Mouse (Mus musculus): Measurements from ENCODE around the gene Heyl. TPM values are rescaled to one million over a fixed set of nuclear protein-coding genes. Genes with fewer than 3 reads are reported as not detected.

Heyl gene
- polyA plus RNA-seq, 1 experiment: 4.3 TPM

DNA sequence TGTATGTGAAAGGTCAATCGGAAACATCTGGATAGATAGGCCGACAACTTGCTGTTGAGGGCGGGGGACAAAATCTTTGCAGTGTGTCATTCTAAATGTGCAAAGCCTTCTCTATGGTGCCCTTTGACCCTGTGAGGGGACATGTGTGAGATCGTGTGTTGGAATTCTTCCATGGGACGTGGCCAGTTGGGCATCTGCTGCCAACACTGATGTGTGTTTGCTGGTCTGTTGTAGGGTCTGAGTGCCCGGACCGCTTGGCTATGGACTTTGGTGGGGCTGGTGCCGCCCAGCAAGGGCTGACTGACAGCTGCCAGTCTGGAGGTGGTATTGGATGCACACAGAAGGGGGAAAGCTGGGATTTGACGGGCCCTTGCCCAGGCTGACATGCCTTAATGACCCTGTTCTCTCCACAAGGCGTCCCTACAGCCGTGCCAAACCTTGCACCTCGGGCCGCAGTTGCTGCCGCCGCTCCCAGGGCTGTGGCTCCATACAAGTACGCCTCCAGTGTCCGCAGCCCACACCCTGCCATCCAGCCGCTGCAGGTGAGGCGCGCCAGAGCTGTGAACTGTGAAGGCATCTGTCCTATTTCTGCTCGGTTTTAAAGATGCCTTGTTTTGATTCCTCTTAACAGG, 62.3 kb downstream of the Heyl start:
- Histone ChIP-seq H3K36me3 (ENCODE audit: control insufficient read depth, insufficient read depth, low read length) (peaks cover 68% of the 10 kb centered on the region), H3K27me3 (ENCODE audit: control insufficient read depth, insufficient read depth, low read length) (no peaks in the 10 kb centered on the region), H3K27ac (ENCODE audit: control insufficient read depth, insufficient read depth, low read length) (no peak overlapping the region), H3K4me1 (replicated peaks; ENCODE audit: control insufficient read depth, insufficient read depth, low read length) (no peaks in the 10 kb centered on the region), H3K4me3 (ENCODE audit: control insufficient read depth, insufficient read depth, low read length) (no peak overlapping the region)
- TF ChIP-seq CTCF (IDR thresholded peaks at IDR 0.05; ENCODE audit: borderline replicate concordance, control insufficient read depth, extremely low read depth, insufficient read depth, low read length, poor library complexity) (no peak), POLR2A (IDR thresholded peaks at IDR 0.05; ENCODE audit: control insufficient read depth, extremely low read depth, insufficient read depth, low read length, poor library complexity) (no peak)
- 95% methylated on average over 21 of the region's 21 CpGs for WGBS
- DNase-seq: no peak

DNA sequence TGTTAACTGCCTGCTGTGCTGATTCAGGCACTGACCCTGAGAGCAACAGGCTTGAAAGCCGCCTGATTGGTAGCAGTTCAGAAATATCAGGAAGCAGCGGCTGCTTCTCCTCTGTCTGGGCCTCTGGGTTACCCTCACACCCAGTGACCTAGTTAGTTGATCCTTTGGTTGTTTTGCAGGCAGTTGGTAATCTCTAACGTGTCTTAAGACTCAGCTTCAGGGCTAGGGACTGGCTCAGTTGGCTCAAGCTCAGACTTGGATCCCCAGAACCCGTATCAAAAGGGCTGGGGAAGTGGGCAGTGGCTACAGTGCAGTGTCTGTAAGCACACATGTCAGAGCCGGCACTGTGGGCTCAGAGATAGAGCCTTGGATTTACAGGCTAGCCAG, 62.8 kb downstream of the Heyl start:
- WGBS: 95% methylated on average over 5 of the region's 5 CpGs
- Histone ChIP-seq H3K4me1 (replicated peaks; ENCODE audit: control insufficient read depth, insufficient read depth, low read length) (no peaks in the 10 kb centered on the region), H3K27me3 (ENCODE audit: control insufficient read depth, insufficient read depth, low read length) (no peaks in the 10 kb centered on the region), H3K36me3 (ENCODE audit: control insufficient read depth, insufficient read depth, low read length) (peaks cover 63% of the 10 kb centered on the region), H3K27ac (ENCODE audit: control insufficient read depth, insufficient read depth, low read length) (no peak overlapping the region), H3K4me3 (ENCODE audit: control insufficient read depth, insufficient read depth, low read length) (no peak overlapping the region)
- no peak for TF ChIP-seq CTCF (IDR thresholded peaks at IDR 0.05; ENCODE audit: borderline replicate concordance, control insufficient read depth, extremely low read depth, insufficient read depth, low read length, poor library complexity)
- TF ChIP-seq POLR2A (IDR thresholded peaks at IDR 0.05; ENCODE audit: control insufficient read depth, extremely low read depth, insufficient read depth, low read length, poor library complexity): no peak
- DNase-seq: no peak

DNA sequence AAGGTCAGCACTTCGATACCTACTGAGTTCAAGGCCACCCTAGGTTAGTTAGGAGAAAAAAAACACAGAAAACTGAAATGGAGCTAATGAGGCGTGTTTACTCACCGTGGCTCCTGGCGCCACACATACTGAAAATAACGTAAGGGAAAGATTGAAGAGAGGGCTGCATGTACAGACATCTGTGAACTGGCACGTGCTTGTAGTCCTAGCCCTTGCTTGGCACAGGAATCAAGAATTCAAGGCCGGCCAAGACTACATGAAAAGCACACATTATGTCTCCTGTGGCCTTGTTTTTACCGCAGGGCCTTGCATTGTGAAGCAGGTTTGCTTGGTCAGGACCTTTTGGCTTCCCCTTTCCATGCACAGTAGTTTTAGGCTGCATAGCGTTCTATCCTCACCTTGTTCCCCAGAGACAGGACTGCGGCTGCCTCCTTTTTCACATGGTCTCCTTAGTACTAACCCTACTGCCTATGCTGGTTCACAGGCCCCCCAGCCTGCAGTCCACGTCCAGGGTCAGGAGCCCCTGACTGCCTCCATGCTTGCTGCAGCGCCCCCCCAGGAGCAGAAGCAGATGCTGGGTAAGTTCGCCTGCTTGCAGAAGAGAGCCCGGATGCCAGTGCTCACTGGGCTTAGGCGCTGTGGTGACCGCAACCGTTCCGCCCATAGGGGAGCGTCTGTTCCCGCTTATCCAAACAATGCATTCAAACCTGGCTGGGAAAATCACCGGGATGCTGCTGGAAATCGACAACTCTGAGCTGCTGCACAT, 64.0 kb downstream of the Heyl start:
- H3K4me1 ChIP-seq (replicated peaks; ENCODE audit: control insufficient read depth, insufficient read depth, low read length): no peaks in the 10 kb centered on the region
- TF ChIP-seq POLR2A (IDR thresholded peaks at IDR 0.05; ENCODE audit: control insufficient read depth, extremely low read depth, insufficient read depth, low read length, poor library complexity) (no peak), CTCF (IDR thresholded peaks at IDR 0.05; ENCODE audit: borderline replicate concordance, control insufficient read depth, extremely low read depth, insufficient read depth, low read length, poor library complexity) (no peak)
- H3K27me3 ChIP-seq (ENCODE audit: control insufficient read depth, insufficient read depth, low read length): no peaks in the 10 kb centered on the region
- WGBS: 97% methylated on average over 22 of the region's 22 CpGs
- DNase-seq: no peak
- H3K27ac ChIP-seq (ENCODE audit: control insufficient read depth, insufficient read depth, low read length): no peak overlapping the region; the same call in 1 of the 2 replicates
- H3K4me3 ChIP-seq (ENCODE audit: control insufficient read depth, insufficient read depth, low read length): no peak overlapping the region
- peaks cover 55% of the 10 kb centered on the region for H3K36me3 ChIP-seq (ENCODE audit: control insufficient read depth, insufficient read depth, low read length)

DNA sequence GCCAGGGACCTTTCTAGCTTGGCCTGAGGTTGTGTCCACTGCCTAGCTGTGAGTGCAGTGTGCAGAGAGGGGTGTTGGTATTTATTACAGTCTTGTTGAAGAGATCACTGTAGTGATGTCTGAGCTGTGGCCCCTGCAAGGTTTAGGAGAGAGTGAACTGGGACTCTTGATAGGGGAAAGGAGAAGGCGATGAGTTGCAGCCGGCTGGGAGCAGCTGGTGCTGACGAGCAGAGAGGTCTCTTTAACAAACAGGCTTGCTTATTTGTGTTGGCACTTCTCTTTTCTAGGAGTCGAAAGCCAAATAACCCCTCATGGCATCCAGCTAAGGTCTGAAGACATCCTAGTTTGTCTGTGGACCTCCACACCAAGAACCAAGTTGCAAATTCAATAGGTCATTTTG, 64.9 kb downstream of the Heyl start:
- TF ChIP-seq POLR2A (IDR thresholded peaks at IDR 0.05; ENCODE audit: control insufficient read depth, extremely low read depth, insufficient read depth, low read length, poor library complexity): no peak
- TF ChIP-seq CTCF (IDR thresholded peaks at IDR 0.05; ENCODE audit: borderline replicate concordance, control insufficient read depth, extremely low read depth, insufficient read depth, low read length, poor library complexity): no peak
- 92% methylated on average over 4 of the region's 4 CpGs for WGBS
- no peaks in the 10 kb centered on the region for H3K27me3 ChIP-seq (ENCODE audit: control insufficient read depth, insufficient read depth, low read length)
- no peaks in the 10 kb centered on the region for H3K4me1 ChIP-seq (replicated peaks; ENCODE audit: control insufficient read depth, insufficient read depth, low read length)
- H3K4me3 ChIP-seq (ENCODE audit: control insufficient read depth, insufficient read depth, low read length): no peak overlapping the region
- H3K36me3 ChIP-seq (ENCODE audit: control insufficient read depth, insufficient read depth, low read length): peaks cover 46% of the 10 kb centered on the region
- no peak overlapping the region for H3K27ac ChIP-seq (ENCODE audit: control insufficient read depth, insufficient read depth, low read length)
- DNase-seq: no peak

DNA sequence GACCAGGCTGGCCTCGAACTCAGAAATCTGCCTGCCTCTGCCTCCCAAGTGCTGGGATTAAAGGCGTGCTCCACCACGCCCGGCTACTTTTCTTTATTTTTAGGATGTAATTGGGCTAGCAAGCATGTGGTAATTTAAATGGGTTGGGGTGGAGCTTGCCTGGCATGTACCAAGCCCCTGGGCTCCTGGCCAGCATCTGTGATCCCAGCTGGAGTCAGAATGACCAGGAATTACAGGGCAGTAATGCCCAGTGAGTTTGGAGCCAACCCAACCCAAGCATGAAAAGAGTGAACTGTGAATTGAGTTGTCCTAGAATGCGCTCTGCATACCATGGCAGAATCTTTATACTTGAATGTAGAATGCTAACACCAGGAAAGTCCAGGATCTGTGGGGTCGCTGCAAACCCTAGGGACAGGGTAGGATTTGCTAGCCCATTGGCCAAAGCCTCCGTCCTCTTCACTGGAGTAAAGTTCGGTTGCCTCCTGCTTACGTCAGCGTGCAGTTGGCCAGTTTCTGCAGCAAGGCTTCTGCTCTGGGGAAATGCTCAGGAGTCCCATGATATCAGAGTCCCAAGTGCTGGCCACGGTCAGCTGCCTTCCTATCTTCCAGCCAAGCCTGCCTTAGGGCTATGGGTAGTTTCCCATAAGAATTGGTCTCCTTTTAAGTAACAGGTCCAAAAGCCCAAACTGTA, 65.8 kb downstream of the Heyl start:
- Histone ChIP-seq H3K27me3 (ENCODE audit: control insufficient read depth, insufficient read depth, low read length) (no peaks in the 10 kb centered on the region), H3K36me3 (ENCODE audit: control insufficient read depth, insufficient read depth, low read length) (peaks cover 37% of the 10 kb centered on the region), H3K4me1 (replicated peaks; ENCODE audit: control insufficient read depth, insufficient read depth, low read length) (no peaks in the 10 kb centered on the region), H3K27ac (ENCODE audit: control insufficient read depth, insufficient read depth, low read length) (no peak overlapping the region), H3K4me3 (ENCODE audit: control insufficient read depth, insufficient read depth, low read length) (no peak overlapping the region)
- no peak for TF ChIP-seq POLR2A (IDR thresholded peaks at IDR 0.05; ENCODE audit: control insufficient read depth, extremely low read depth, insufficient read depth, low read length, poor library complexity)
- TF ChIP-seq CTCF (IDR thresholded peaks at IDR 0.05; ENCODE audit: borderline replicate concordance, control insufficient read depth, extremely low read depth, insufficient read depth, low read length, poor library complexity): no peak
- no peak for DNase-seq
- WGBS: 97% methylated on average over 11 of the region's 11 CpGs

Other genes starting within 250 kb of the Heyl start
- gene Mycl, start 237.9 kb upstream of the Heyl start, polyA plus RNA-seq (2012; rRNA removed): 4.3 and 5.2 TPM in 2 replicates
- 8.3 and 9.3 TPM in 2 replicates for gene Trit1, start 217.0 kb upstream of the Heyl start, polyA plus RNA-seq (2012; rRNA removed)
- gene Bmp8b, start 128.4 kb upstream of the Heyl start, polyA plus RNA-seq (2012; rRNA removed): 0.05 and 0.17 TPM in 2 replicates
- 0.15 TPM in 1 of 2 replicates, not detected in the other for gene Oxct2b, start 117.3 kb upstream of the Heyl start, polyA plus RNA-seq (2012; rRNA removed)
- gene Ppie, start 93.6 kb upstream of the Heyl start, polyA plus RNA-seq (2012; rRNA removed): 24.8 and 26.1 TPM in 2 replicates
- gene Hpcal4, start 50.3 kb upstream of the Heyl start, polyA plus RNA-seq (2012; rRNA removed): 0.30 and 0.40 TPM in 2 replicates
- gene Nt5c1a, start 32.1 kb upstream of the Heyl start, polyA plus RNA-seq (2012; rRNA removed): 0.14 and 1.3 TPM in 2 replicates
- gene Pabpc4, start 28.8 kb downstream of the Heyl start, polyA plus RNA-seq (2012; rRNA removed): 146 and 174 TPM in 2 replicates
- 0.11 and 0.24 TPM in 2 replicates for gene Oxct2a, start 90.1 kb downstream of the Heyl start, polyA plus RNA-seq (2012; rRNA removed)
- gene Bmp8a, start 109.7 kb downstream of the Heyl start, polyA plus RNA-seq (2012; rRNA removed): 0.46 and 0.82 TPM in 2 replicates

All from thymus, adult 2 months (tissue).